Mouse (Mus musculus) liver, embryonic 11.5 days (tissue): ENCODE results near the gene Pola1. TPM values are rescaled to one million over a fixed set of nuclear protein-coding genes. Genes with fewer than 3 reads are reported as not detected.

Experiments
- ATAC-seq: fragments of 200-750 bp; cut with Nextera tagmentation; replicated peaks from 2 replicates; pipeline ENCODE4 v1.8.0; 2017; ENCODE audit warnings: moderate number of reproducible peaks, mild to moderate bottlenecking, moderate TSS enrichment, moderate library complexity; ENCODE audit not compliant: low FRiP score
- DNase-seq: peaks from one replicate; pipeline ENCODE4 v3.0.0-alpha.2; 2017; ENCODE audit warnings: low spot score
- H3K27ac ChIP-seq: fragments of 300-500 bp; sonication (generic); 2 replicates; pipeline ENCODE4 v1.5.1; 2014; ENCODE audit warnings: mild to moderate bottlenecking, low read depth, low read length, control low read depth
- H3K27me3 ChIP-seq: fragments of 300-500 bp; sonication (generic); replicated peaks from 2 replicates; pipeline ENCODE4 v1.6.1; 2014; ENCODE audit warnings: low read length, mixed read lengths; ENCODE audit not compliant: control insufficient read depth, insufficient read depth
- H3K36me3 ChIP-seq: fragments of 300-500 bp; sonication (generic); 2 replicates; pipeline ENCODE4 v1.6.1; 2014; ENCODE audit warnings: mild to moderate bottlenecking, low read length, moderate library complexity, mixed read lengths; ENCODE audit not compliant: control insufficient read depth, insufficient read depth
- H3K4me1 ChIP-seq: fragments of 300-500 bp; sonication (generic); replicated peaks from 2 replicates; pipeline ENCODE4 v1.6.1; 2014; ENCODE audit warnings: low read length, mixed read lengths; ENCODE audit not compliant: control insufficient read depth, insufficient read depth
- H3K4me2 ChIP-seq: fragments of 300-500 bp; sonication (generic); 2 replicates; pipeline ENCODE4 v1.6.1; 2014; ENCODE audit warnings: mild to moderate bottlenecking, control low read depth, moderate library complexity
- H3K4me3 ChIP-seq: fragments of 300-500 bp; sonication (generic); 2 replicates; pipeline ENCODE4 v1.5.1; 2014; ENCODE audit warnings: low read depth, low read length, control low read depth
- H3K9ac ChIP-seq: fragments of 300-500 bp; sonication (generic); 2 replicates; pipeline ENCODE4 v1.6.1; 2014; ENCODE audit warnings: low read depth, low read length, control low read depth
- H3K9me3 ChIP-seq: fragments of 300-500 bp; sonication (generic); 2 replicates; pipeline ENCODE4 v1.6.1; 2016; ENCODE audit warnings: low read length, inconsistent platforms, mixed read lengths; ENCODE audit not compliant: control insufficient read depth
- WGBS: fragments of 180-500 bp; shearing (Covaris S2); extraction: QIAGEN DNeasy Blood & Tissue Kit; methylation state at CpG from one replicate; pipeline ENCODE4 v1.1.7; 2014; 5-methylcytosine and 5-hydroxymethylcytosine counted together
- polyA plus RNA-seq: library from polyadenylated mRNA; unstranded; fragments of >200 nt; fragmentation: Nextera tagmentation; extraction: Ambion mirVana; gene quantifications from 2 replicates; pipeline ENCODE4 v1.2.1, GENCODE M21; 2014

Gene Pola1
- polyA plus RNA-seq, 1 experiment from 2014 or later = 25.4 TPM

GRCm38 (mm10) chrX:93300183-93300815 is 331.7 kb downstream of the Pola1 start:
- H3K9ac ChIP-seq = no peak overlapping the region
- no peak for DNase-seq

GRCm38 (mm10) chrX:93299771-93300170 is 332.2 kb downstream of the Pola1 start:
- Histone ChIP-seq H3K4me1 (no peaks in the 10 kb centered on the region), H3K9ac (no peak overlapping the region)
- no peak for ATAC-seq

More at GRCm38 (mm10) chrX:93300183-93300815, 331.7 kb downstream of the Pola1 start:
- H3K27ac ChIP-seq = no peak overlapping the region
- H3K4me2 ChIP-seq = no peak overlapping the region
- ATAC-seq = no peak
- H3K9me3 ChIP-seq = no peaks in the 10 kb centered on the region
- peaks cover 78% of the 10 kb centered on the region for H3K27me3 ChIP-seq
- H3K4me1 ChIP-seq = no peaks in the 10 kb centered on the region
- H3K4me3 ChIP-seq = no peak overlapping the region
- H3K36me3 ChIP-seq = no peaks in the 10 kb centered on the region
- WGBS = 26% methylated on average over 10 of the region's 10 CpGs

GRCm38 (mm10) chrX:93299046-93299626 is 332.8 kb downstream of the Pola1 start:
- Histone ChIP-seq H3K27ac (no peak overlapping the region), H3K27me3 (peaks cover 90% of the 10 kb centered on the region), H3K4me1 (no peaks in the 10 kb centered on the region), H3K36me3 (no peaks in the 10 kb centered on the region), H3K4me2 (peak overlapping the region; percentile 46), H3K4me3 (0 out of 2 replicates have a peak overlapping the region, but pooled peaks have one; percentile 21), H3K9me3 (no peaks in the 10 kb centered on the region), H3K9ac (no peak overlapping the region)
- DNase-seq (no peak), ATAC-seq (no peak)
- WGBS = 13% methylated on average over 43 of the region's 43 CpGs

More at GRCm38 (mm10) chrX:93299771-93300170, 332.2 kb downstream of the Pola1 start:
- H3K4me2 ChIP-seq = no peak overlapping the region
- no peaks in the 10 kb centered on the region for H3K9me3 ChIP-seq
- H3K4me3 ChIP-seq = no peak overlapping the region
- no peak for DNase-seq
- no peaks in the 10 kb centered on the region for H3K36me3 ChIP-seq
- H3K27me3 ChIP-seq = peaks cover 84% of the 10 kb centered on the region
- H3K27ac ChIP-seq = no peak overlapping the region
- 16% methylated on average over 6 of the region's 6 CpGs for WGBS

- Histone ChIP-seq H3K4me1 (no peaks in the 10 kb centered on the region), H3K4me2 (peak overlapping the region; percentile 41), H3K9ac (no peak overlapping the region), H3K4me3 (no peak overlapping the region; the same call in 1 of the 2 replicates), H3K36me3 (no peaks in the 10 kb centered on the region), H3K27ac (no peak overlapping the region), H3K27me3 (peaks cover 99% of the 10 kb centered on the region), H3K9me3 (no peaks in the 10 kb centered on the region)
- ATAC-seq (no peak), DNase-seq (no peak)
- 16% methylated on average over 39 of the region's 40 CpGs for WGBS
Measured at GRCm38 (mm10) chrX:93297001-93297441, 334.9 kb downstream of the Pola1 start.

- H3K9ac ChIP-seq = no peak overlapping the region
- H3K27me3 ChIP-seq = peaks cover 99% of the 10 kb centered on the region
- no peaks in the 10 kb centered on the region for H3K9me3 ChIP-seq
- no peaks in the 10 kb centered on the region for H3K36me3 ChIP-seq
- no peaks in the 10 kb centered on the region for H3K4me1 ChIP-seq
- H3K27ac ChIP-seq = no peak overlapping the region
- ATAC-seq (no peak), DNase-seq (no peak)
- H3K4me2 ChIP-seq = no peak overlapping the region
- whole genome bisulfite sequencing = 16% methylated on average over 5 of the region's 5 CpGs
- no peak overlapping the region for H3K4me3 ChIP-seq
Measured at GRCm38 (mm10) chrX:93295819-93296218, 336.1 kb downstream of the Pola1 start.

- 14% methylated on average over 22 of the region's 25 CpGs for WGBS
- H3K36me3 ChIP-seq = no peaks in the 10 kb centered on the region
- no peak overlapping the region for H3K4me3 ChIP-seq
- no peak overlapping the region for H3K27ac ChIP-seq
- peaks cover 99% of the 10 kb centered on the region for H3K27me3 ChIP-seq
- ATAC-seq (no peak), DNase-seq (no peak)
- H3K9ac ChIP-seq = no peak overlapping the region
- no peaks in the 10 kb centered on the region for H3K9me3 ChIP-seq
- no peaks in the 10 kb centered on the region for H3K4me1 ChIP-seq
- H3K4me2 ChIP-seq = no peak overlapping the region
Measured at GRCm38 (mm10) chrX:93294736-93295490, 337.0 kb downstream of the Pola1 start.

- DNase-seq = no peak
- no peak overlapping the region for H3K27ac ChIP-seq
- H3K36me3 ChIP-seq = no peaks in the 10 kb centered on the region
- H3K27me3 ChIP-seq = peaks cover 100% of the 10 kb centered on the region
- no peak overlapping the region for H3K4me3 ChIP-seq
- no peak overlapping the region for H3K4me2 ChIP-seq
- H3K9ac ChIP-seq = no peak overlapping the region
- 0 out of 2 replicates have a peak, but pooled peaks cover 2% of the 10 kb centered on the region for H3K4me1 ChIP-seq
- no peaks in the 10 kb centered on the region for H3K9me3 ChIP-seq
- no peak for ATAC-seq
- 16% methylated on average over 6 of the region's 6 CpGs for WGBS
Measured at GRCm38 (mm10) chrX:93292031-93292430, 339.9 kb downstream of the Pola1 start.

GRCm38 (mm10) chrX:93289851-93290380 is 342.0 kb downstream of the Pola1 start:
- WGBS = 10% methylated on average over 12 of the region's 12 CpGs
- Histone ChIP-seq H3K4me1 (0 out of 2 replicates have a peak, but pooled peaks cover 2% of the 10 kb centered on the region), H3K4me2 (no peak overlapping the region), H3K27ac (no peak overlapping the region), H3K4me3 (no peak overlapping the region), H3K9me3 (no peaks in the 10 kb centered on the region), H3K36me3 (no peaks in the 10 kb centered on the region), H3K27me3 (peaks cover 100% of the 10 kb centered on the region), H3K9ac (no peak overlapping the region)
- ATAC-seq = no peak
- DNase-seq = no peak
